Mouse (Mus musculus): ENCODE data around the gene Gm9736. TPM values are rescaled to one million over a fixed set of nuclear protein-coding genes. Genes with fewer than 3 reads are reported as not detected.
"Not testable (repeated sequence)": the region's sequence is repeated elsewhere in the genome, so short reads cannot be mapped to it uniquely, and the experiment has no call there.

The Gm9736 gene
- polyA plus RNA-seq (2015; fragmentation: Nextera tagmentation; extraction: Ambion mirVana): not detected in 2 replicates

- not testable (repeated sequence) for H3K27ac ChIP-seq; H3K9me3 ChIP-seq (replicated peaks; ENCODE audit: low read length); H3K27me3 ChIP-seq (ENCODE audit: insufficient read depth, low read length); H3K36me3 ChIP-seq (ENCODE audit: insufficient read depth, low read length); H3K9ac ChIP-seq (ENCODE audit: low read depth, low read length); DNase-seq (ENCODE audit: low spot score); ATAC-seq (replicated peaks; ENCODE audit: low FRiP score, low read depth); H3K4me3 ChIP-seq (replicated peaks; ENCODE audit: low read depth, low read length); H3K4me1 ChIP-seq (replicated peaks; ENCODE audit: insufficient read depth, low read length); H3K4me2 ChIP-seq (ENCODE audit: low read length)
- WGBS: 58% methylated on average over 1 of the region's 1 CpGs
Observed at GRCm38 (mm10) chr10:77751254-77751653, at the start of gene Gm9736. Gm9736 (minus strand) TSS chr10:77751354.

GRCm38 (mm10) chr10:77798921-77799508, 47.9 kb upstream of the Gm9736 start, which contains the start of gene Gm19668:
Gm19668 (minus strand) TSS chr10:77799133.
- no peak for TF ChIP-seq CTCF (IDR thresholded peaks at IDR 0.05; ENCODE audit: low read depth)
- Histone ChIP-seq H3K27ac (no peak within 1 kb of the TSS), H3K4me1 (replicated peaks; ENCODE audit: insufficient read depth, low read length) (no peaks in the 10 kb centered on the region), H3K27me3 (ENCODE audit: insufficient read depth, low read length) (no peaks in the 10 kb centered on the region), H3K4me3 (replicated peaks; ENCODE audit: low read depth, low read length) (no peak within 1 kb of the TSS), H3K4me2 (ENCODE audit: low read length) (no peak within 1 kb of the TSS), H3K36me3 (ENCODE audit: insufficient read depth, low read length) (no peaks in the 10 kb centered on the region), H3K9ac (ENCODE audit: low read depth, low read length) (no peak within 1 kb of the TSS), H3K9me3 (replicated peaks; ENCODE audit: low read length) (no peaks in the 10 kb centered on the region)
- ATAC-seq (replicated peaks; ENCODE audit: low FRiP score, low read depth) (no peak), DNase-seq (ENCODE audit: low spot score) (no peak)
- 45% methylated on average over 8 of the region's 8 CpGs for WGBS

GRCm38 (mm10) chr10:77798164-77798920, 47.2 kb upstream of the Gm9736 start:
- not testable (repeated sequence) for H3K4me3 ChIP-seq (replicated peaks; ENCODE audit: low read depth, low read length); H3K4me2 ChIP-seq (ENCODE audit: low read length); ATAC-seq (replicated peaks; ENCODE audit: low FRiP score, low read depth); H3K9me3 ChIP-seq (replicated peaks; ENCODE audit: low read length); H3K4me1 ChIP-seq (replicated peaks; ENCODE audit: insufficient read depth, low read length); DNase-seq (ENCODE audit: low spot score); H3K9ac ChIP-seq (ENCODE audit: low read depth, low read length); H3K36me3 ChIP-seq (ENCODE audit: insufficient read depth, low read length); H3K27me3 ChIP-seq (ENCODE audit: insufficient read depth, low read length); H3K27ac ChIP-seq
- WGBS: 67% methylated on average over 2 of the region's 3 CpGs

- Histone ChIP-seq H3K36me3 (ENCODE audit: insufficient read depth, low read length) (no peaks in the 10 kb centered on the region), H3K4me3 (replicated peaks; ENCODE audit: low read depth, low read length) (no peak overlapping the region), H3K9me3 (replicated peaks; ENCODE audit: low read length) (no peaks in the 10 kb centered on the region), H3K27ac (no peak overlapping the region), H3K4me2 (ENCODE audit: low read length) (no peak overlapping the region), H3K9ac (ENCODE audit: low read depth, low read length) (no peak overlapping the region), H3K4me1 (replicated peaks; ENCODE audit: insufficient read depth, low read length) (no peaks in the 10 kb centered on the region), H3K27me3 (ENCODE audit: insufficient read depth, low read length) (no peaks in the 10 kb centered on the region)
- TF ChIP-seq CTCF (IDR thresholded peaks at IDR 0.05; ENCODE audit: low read depth): no peak
- DNase-seq (ENCODE audit: low spot score) (no peak), ATAC-seq (replicated peaks; ENCODE audit: low FRiP score, low read depth) (no peak)
- WGBS: 32% methylated on average over 3 of the region's 3 CpGs
Observed at GRCm38 (mm10) chr10:77797677-77798076, 46.5 kb upstream of the Gm9736 start.

- 40% methylated on average over 2 of the region's 2 CpGs for WGBS
Observed at GRCm38 (mm10) chr10:77794976-77795375, 43.8 kb upstream of the Gm9736 start, which contains the start of gene Gm9639. Gm9639 (minus strand) TSS chr10:77795076.

GRCm38 (mm10) chr10:77788621-77789020, 37.5 kb upstream of the Gm9736 start:
- no peaks in the 10 kb centered on the region for H3K9me3 ChIP-seq (replicated peaks; ENCODE audit: low read length)
- no peaks in the 10 kb centered on the region for H3K27me3 ChIP-seq (ENCODE audit: insufficient read depth, low read length)
- DNase-seq (ENCODE audit: low spot score) (no peak), ATAC-seq (replicated peaks; ENCODE audit: low FRiP score, low read depth) (no peak)
- 38% methylated on average over 2 of the region's 2 CpGs for WGBS
- H3K9ac ChIP-seq (ENCODE audit: low read depth, low read length): no peak overlapping the region
- no peak overlapping the region for H3K27ac ChIP-seq
- TF ChIP-seq CTCF (IDR thresholded peaks at IDR 0.05; ENCODE audit: low read depth): no peak
- no peaks in the 10 kb centered on the region for H3K36me3 ChIP-seq (ENCODE audit: insufficient read depth, low read length)
- H3K4me3 ChIP-seq (replicated peaks; ENCODE audit: low read depth, low read length): no peak overlapping the region
- H3K4me2 ChIP-seq (ENCODE audit: low read length): no peak overlapping the region
- H3K4me1 ChIP-seq (replicated peaks; ENCODE audit: insufficient read depth, low read length): no peaks in the 10 kb centered on the region

More at GRCm38 (mm10) chr10:77794976-77795375, 43.8 kb upstream of the Gm9736 start, which contains the start of gene Gm9639:
- no peak within 1 kb of the TSS for H3K9ac ChIP-seq (ENCODE audit: low read depth, low read length)
- H3K36me3 ChIP-seq (ENCODE audit: insufficient read depth, low read length): no peaks in the 10 kb centered on the region
- H3K4me2 ChIP-seq (ENCODE audit: low read length): no peak within 1 kb of the TSS
- H3K4me1 ChIP-seq (replicated peaks; ENCODE audit: insufficient read depth, low read length): no peaks in the 10 kb centered on the region
- no peak for DNase-seq (ENCODE audit: low spot score)
- H3K27me3 ChIP-seq (ENCODE audit: insufficient read depth, low read length): no peaks in the 10 kb centered on the region
- ATAC-seq (replicated peaks; ENCODE audit: low FRiP score, low read depth): no peak
- no peak within 1 kb of the TSS for H3K4me3 ChIP-seq (replicated peaks; ENCODE audit: low read depth, low read length)
- TF ChIP-seq CTCF (IDR thresholded peaks at IDR 0.05; ENCODE audit: low read depth): no peak
- no peaks in the 10 kb centered on the region for H3K9me3 ChIP-seq (replicated peaks; ENCODE audit: low read length)
- no peak within 1 kb of the TSS for H3K27ac ChIP-seq

- H3K4me2 ChIP-seq (ENCODE audit: low read length); DNase-seq (ENCODE audit: low spot score); H3K9ac ChIP-seq (ENCODE audit: low read depth, low read length); H3K27ac ChIP-seq; H3K27me3 ChIP-seq (ENCODE audit: insufficient read depth, low read length); H3K36me3 ChIP-seq (ENCODE audit: insufficient read depth, low read length); H3K4me1 ChIP-seq (replicated peaks; ENCODE audit: insufficient read depth, low read length); ATAC-seq (replicated peaks; ENCODE audit: low FRiP score, low read depth); H3K4me3 ChIP-seq (replicated peaks; ENCODE audit: low read depth, low read length); H3K9me3 ChIP-seq (replicated peaks; ENCODE audit: low read length): not testable (repeated sequence)
- WGBS: no CpG with 5 or more reads among the region's 1 CpGs
Observed at GRCm38 (mm10) chr10:77787876-77788275, 36.7 kb upstream of the Gm9736 start, which contains the start of gene Gm7137. Gm7137 (minus strand) TSS chr10:77788200.

GRCm38 (mm10) chr10:77783396-77783795, 32.2 kb upstream of the Gm9736 start:
- 75% methylated on average over 1 of the region's 3 CpGs for WGBS

GRCm38 (mm10) chr10:77782442-77782841, 31.3 kb upstream of the Gm9736 start, which contains the start of gene Gm3250:
Gm3250 (minus strand) TSS chr10:77782542.
- not testable (repeated sequence) for ATAC-seq (replicated peaks; ENCODE audit: low FRiP score, low read depth)
- 100% methylated on average over 1 of the region's 1 CpGs for WGBS

More at GRCm38 (mm10) chr10:77783396-77783795, 32.2 kb upstream of the Gm9736 start:
- not testable (repeated sequence) for H3K27me3 ChIP-seq (ENCODE audit: insufficient read depth, low read length); H3K9ac ChIP-seq (ENCODE audit: low read depth, low read length); DNase-seq (ENCODE audit: low spot score); H3K4me1 ChIP-seq (replicated peaks; ENCODE audit: insufficient read depth, low read length); H3K9me3 ChIP-seq (replicated peaks; ENCODE audit: low read length); H3K27ac ChIP-seq; H3K4me3 ChIP-seq (replicated peaks; ENCODE audit: low read depth, low read length); H3K36me3 ChIP-seq (ENCODE audit: insufficient read depth, low read length); H3K4me2 ChIP-seq (ENCODE audit: low read length); ATAC-seq (replicated peaks; ENCODE audit: low FRiP score, low read depth)

More at GRCm38 (mm10) chr10:77782442-77782841, 31.3 kb upstream of the Gm9736 start, which contains the start of gene Gm3250:
- not testable (repeated sequence) for H3K27me3 ChIP-seq (ENCODE audit: insufficient read depth, low read length); H3K4me3 ChIP-seq (replicated peaks; ENCODE audit: low read depth, low read length); H3K4me2 ChIP-seq (ENCODE audit: low read length); H3K36me3 ChIP-seq (ENCODE audit: insufficient read depth, low read length); H3K4me1 ChIP-seq (replicated peaks; ENCODE audit: insufficient read depth, low read length); DNase-seq (ENCODE audit: low spot score); H3K9ac ChIP-seq (ENCODE audit: low read depth, low read length); H3K27ac ChIP-seq; H3K9me3 ChIP-seq (replicated peaks; ENCODE audit: low read length)
